Mouse (Mus musculus): ENCODE data around the gene Snx18. TPM values are rescaled to one million over a fixed set of nuclear protein-coding genes. Genes with fewer than 3 reads are reported as not detected.
A peak's percentile ranks its signal among the peaks of the same experiment; 100 is the strongest.

Snx18 gene
- total RNA-seq, 1 experiment from 2014 or later, result 22.6 TPM

GRCm38 (mm10) chr13:113566411-113566810, 52.0 kb downstream of the Snx18 start:
- no peak for DNase-seq

GRCm38 (mm10) chr13:113559646-113560045, 58.7 kb downstream of the Snx18 start:
- DNase-seq, result no peak

DNA sequence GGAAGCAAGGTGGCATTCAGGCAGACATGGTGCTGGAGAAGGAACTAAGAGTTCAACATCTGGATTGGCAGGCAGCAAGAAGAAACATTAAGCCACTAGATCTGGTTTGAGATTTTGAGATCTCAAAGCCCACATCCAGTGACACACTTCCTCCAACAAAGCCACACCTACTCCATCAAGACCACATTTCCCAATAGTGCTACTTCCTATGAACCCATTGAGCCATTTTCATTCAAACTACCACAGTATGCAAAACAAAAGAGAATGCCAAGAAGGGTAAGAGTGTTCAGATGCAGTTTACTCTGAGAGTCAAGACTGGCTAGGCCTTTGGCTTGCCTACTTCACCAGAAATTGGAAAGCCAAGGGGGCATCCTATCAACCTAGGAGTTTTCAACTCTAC, 61.8 kb downstream of the Snx18 start:
- no peak for DNase-seq

DNA sequence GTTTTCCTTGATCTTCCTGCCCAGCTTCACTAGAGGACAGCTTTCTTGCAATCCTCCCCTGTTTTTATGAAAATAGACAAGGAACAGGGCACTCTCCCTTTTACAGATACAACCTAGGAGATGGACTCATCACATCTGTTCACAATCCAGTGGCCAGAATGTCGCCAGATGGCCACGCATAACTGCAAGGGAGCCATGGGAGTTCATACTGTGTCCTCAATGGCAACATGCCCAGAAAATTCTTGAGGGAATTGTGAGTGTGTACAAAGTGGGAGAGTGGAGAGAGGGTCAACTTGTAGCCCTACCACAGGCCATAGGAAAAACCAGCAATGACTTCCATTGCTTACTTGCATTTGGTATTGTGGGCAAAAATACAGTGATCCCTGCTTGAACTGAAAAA, 63.1 kb downstream of the Snx18 start:
- peak; percentile 71 for DNase-seq

DNA sequence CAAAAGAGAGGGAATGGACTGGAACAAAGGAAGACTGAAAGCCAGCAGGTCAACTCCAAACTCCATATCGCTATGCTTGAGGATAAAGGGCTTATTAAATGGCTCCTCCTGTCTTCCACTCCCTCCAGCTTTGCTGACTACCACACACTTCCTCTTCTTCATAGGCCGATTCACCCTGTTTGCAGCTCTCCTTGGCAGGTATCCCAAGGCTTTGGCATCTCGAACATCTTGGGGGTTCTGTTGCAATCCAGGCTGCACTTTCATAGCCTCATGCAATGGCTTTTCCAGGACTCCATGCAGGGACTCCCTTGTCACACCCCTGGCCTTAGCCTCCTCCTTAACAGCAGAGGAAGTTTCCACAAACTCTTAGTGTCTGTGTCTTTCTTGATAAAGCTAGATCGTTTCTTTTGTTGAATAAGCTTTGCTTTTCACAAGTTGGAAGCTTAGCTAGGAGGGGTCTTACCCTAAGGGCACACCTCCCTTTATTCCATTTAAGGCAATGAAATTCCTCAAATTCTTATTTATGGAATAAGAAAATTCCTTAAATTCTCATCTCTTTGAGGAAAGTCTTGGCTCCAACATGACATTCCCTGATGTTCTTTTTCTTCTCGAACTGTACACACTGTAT, 64.6 kb downstream of the Snx18 start:
- DNase-seq, result peak; percentile 63

DNA sequence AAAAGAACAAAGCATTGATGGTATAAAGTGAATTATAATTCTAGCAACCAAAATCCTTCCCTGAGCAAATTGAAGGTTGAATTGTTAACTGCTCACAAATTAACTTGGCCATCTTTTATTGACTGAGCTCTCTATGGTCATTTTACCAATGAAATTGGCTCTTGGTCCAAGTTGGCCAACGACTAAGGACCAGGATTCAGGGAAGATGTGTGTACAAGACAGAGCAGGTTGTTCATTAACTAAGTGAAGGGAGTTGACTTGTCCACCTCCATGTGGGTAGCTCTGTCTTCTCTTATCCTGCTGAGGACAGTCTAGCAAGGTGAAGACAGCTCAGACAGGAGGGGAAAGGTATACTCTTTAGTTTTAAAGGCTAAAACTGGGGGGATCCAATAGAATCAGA, 66.0 kb downstream of the Snx18 start:
- DNase-seq, result no peak

DNA sequence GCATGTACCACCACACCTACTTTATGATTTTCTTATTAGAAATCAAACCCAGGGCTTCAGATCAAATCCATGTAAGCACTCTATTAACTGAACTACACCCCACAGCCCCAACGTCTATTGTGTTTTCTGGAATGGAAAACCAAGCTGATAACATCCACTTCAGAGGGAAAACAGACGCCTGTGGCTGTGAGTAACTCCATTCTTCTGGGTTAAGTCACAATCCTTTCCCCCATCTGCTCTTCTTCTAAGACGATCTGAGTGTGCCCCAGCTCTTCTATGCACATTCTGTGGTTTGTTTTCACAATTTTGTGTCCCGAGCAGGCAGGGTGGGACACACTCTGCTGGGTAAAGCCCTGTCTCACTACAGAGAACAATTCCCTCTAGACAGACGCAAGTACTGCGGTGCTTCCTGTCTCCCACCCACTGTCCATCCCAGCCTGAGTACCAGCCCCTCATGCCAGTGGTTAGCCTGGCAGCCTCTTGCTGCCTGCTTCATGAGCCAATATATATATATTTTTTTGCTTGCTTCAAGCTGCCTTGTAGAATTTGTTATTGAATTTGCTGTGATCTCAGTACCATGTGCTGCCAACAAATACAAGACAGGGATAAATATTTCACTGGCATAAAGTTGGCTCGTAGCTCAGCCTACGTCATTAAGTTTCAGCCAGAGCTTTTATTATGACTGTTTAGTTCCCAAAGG, 67.3 kb downstream of the Snx18 start:
- DNase-seq, result peak; percentile 64

GRCm38 (mm10) chr13:113549021-113549420, 69.3 kb downstream of the Snx18 start:
- DNase-seq, result no peak

DNA sequence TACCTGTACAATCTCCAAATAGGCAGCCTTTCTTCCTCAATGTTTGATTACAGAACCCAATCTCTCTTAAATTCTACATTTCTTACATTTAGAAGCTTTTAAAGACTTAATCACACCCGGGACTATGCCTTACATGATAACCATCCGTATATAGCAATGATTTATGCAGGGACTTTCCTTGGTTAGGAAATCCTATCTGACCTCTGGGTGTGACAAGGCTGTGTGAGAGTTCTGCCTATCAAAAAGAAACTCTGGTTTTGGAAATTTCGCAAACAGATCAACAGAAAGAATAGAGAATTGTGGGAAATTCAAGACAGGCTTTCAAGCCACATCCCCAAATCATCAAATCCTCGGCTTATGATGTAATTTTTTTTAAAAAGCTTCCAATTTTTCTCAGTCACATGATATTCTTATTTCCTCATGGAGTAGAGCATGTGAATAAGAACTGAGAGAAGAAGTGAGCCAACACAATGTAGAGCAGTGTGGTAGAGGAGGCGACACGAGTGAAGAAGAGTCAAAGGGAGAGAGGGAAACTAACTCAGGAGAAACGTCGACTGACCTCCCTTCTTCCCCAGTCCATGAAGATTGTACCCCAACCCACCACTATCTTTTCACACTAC, 70.4 kb downstream of the Snx18 start:
- no peak for DNase-seq

DNA sequence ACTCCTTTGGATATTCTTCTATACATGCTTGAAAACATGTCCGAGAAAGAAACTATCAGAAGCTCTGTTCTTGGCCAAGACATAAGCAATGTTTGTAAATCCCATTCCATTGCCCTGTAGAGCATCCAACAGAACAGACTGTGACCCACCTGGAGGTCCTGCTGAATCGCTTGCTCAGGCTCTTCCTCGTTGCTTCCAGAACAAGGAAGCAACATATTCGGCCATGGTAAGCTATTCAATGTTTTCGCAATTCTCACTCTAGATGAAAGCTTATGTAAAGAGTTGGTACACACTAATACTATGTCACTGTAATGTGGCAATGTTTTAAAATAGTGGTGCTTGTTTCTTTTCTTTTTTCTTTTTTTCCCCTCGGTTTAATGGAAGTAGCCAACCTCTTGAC, 76.0 kb downstream of the Snx18 start:
- no peak for DNase-seq

Other genes with a start within 250 kb of the Snx18 start
- gene Hspb3, start 45.1 kb upstream of the Snx18 start, total RNA-seq (2021), result not detected in 2 replicates
- 24.6 and 28.0 TPM in 2 replicates for gene Arl15, start 175.9 kb upstream of the Snx18 start, total RNA-seq (2021)